Mouse (Mus musculus): ENCODE results near the gene Wdr4.

Gene Wdr4

GRCm38 (mm10) chr17:31519946-31520838 lies at the start of gene Wdr4, which contains the start of gene Ndufv3:
Gene Wdr4 (minus strand): TSS chr17:31519980.
Gene Ndufv3 (plus strand): TSS chr17:31520115.
- under 1% methylated on average over 45 of the region's 45 CpGs for WGBS

GRCm38 (mm10) chr17:31566276-31566675 lies 46.5 kb upstream of the Wdr4 start:
- WGBS = 53% methylated on average over 6 of the region's 6 CpGs

GRCm38 (mm10) chr17:31565141-31566056 lies 45.6 kb upstream of the Wdr4 start:
- 1% methylated on average over 82 of the region's 88 CpGs for WGBS

GRCm38 (mm10) chr17:31564858-31565140 lies 45.0 kb upstream of the Wdr4 start:
- WGBS = under 1% methylated on average over 36 of the region's 44 CpGs

- WGBS = under 1% methylated on average over 70 of the region's 72 CpGs
Measured at GRCm38 (mm10) chr17:31564015-31564857, 44.5 kb upstream of the Wdr4 start, which contains the start of gene Pknox1. Gene Pknox1 (plus strand): TSS chr17:31564734.

- 7% methylated on average over 12 of the region's 12 CpGs for WGBS
Measured at GRCm38 (mm10) chr17:31563632-31564014, 43.8 kb upstream of the Wdr4 start.

- WGBS = 90% methylated on average over 11 of the region's 11 CpGs
Measured at GRCm38 (mm10) chr17:31559021-31559789, 39.4 kb upstream of the Wdr4 start.

GRCm38 (mm10) chr17:31557947-31558542 lies 38.3 kb upstream of the Wdr4 start:
- WGBS = 84% methylated on average over 10 of the region's 10 CpGs

- WGBS = 61% methylated on average over 11 of the region's 11 CpGs
Measured at GRCm38 (mm10) chr17:31557124-31557880, 37.5 kb upstream of the Wdr4 start.

GRCm38 (mm10) chr17:31556253-31556652 lies 36.5 kb upstream of the Wdr4 start:
- WGBS = 80% methylated on average over 4 of the region's 4 CpGs

- WGBS = 98% methylated on average over 23 of the region's 23 CpGs
Measured at GRCm38 (mm10) chr17:31552601-31553000, 32.8 kb upstream of the Wdr4 start.

- WGBS = 80% methylated on average over 8 of the region's 8 CpGs
Measured at GRCm38 (mm10) chr17:31549389-31549788, 29.6 kb upstream of the Wdr4 start.

- WGBS = 69% methylated on average over 3 of the region's 3 CpGs
Measured at GRCm38 (mm10) chr17:31547974-31548373, 28.2 kb upstream of the Wdr4 start.

- 88% methylated on average over 9 of the region's 9 CpGs for WGBS
Measured at GRCm38 (mm10) chr17:31546444-31547196, 26.8 kb upstream of the Wdr4 start.

- WGBS = 52% methylated on average over 6 of the region's 6 CpGs
Measured at GRCm38 (mm10) chr17:31543574-31543973, 23.8 kb upstream of the Wdr4 start.

- WGBS = 63% methylated on average over 6 of the region's 6 CpGs
Measured at GRCm38 (mm10) chr17:31541460-31541831, 21.7 kb upstream of the Wdr4 start.

- WGBS = 65% methylated on average over 4 of the region's 4 CpGs
Measured at GRCm38 (mm10) chr17:31540809-31541459, 21.2 kb upstream of the Wdr4 start.

- 68% methylated on average over 3 of the region's 3 CpGs for WGBS
Measured at GRCm38 (mm10) chr17:31540101-31540500, 20.3 kb upstream of the Wdr4 start.
